Mouse (Mus musculus): ENCODE data around the gene Mei1.

GRCm38 (mm10) chr15:82145408-82145807 is 75.6 kb downstream of the Mei1 start:
- TF ChIP-seq CTCF (IDR thresholded peaks at IDR 0.05; ENCODE audit: low read depth), result no peak
- TF ChIP-seq EP300 (IDR thresholded peaks at IDR 0.05; ENCODE audit: low read depth), result no peak
